Mouse (Mus musculus) gastrocnemius, postnatal 4 days (tissue): ENCODE data around the gene Dscam. TPM values are rescaled to one million over a fixed set of nuclear protein-coding genes. Genes with fewer than 3 reads are reported as not detected.
A peak's percentile ranks its signal among the peaks of the same experiment; 100 is the strongest.

Experiments
- DNase-seq, 2 experiments: peaks; one replicate each; pipeline ENCODE4 v3.0.0; 2021 to 2022; ENCODE audit warnings: low spot score in 2 of 2, mixed read lengths in 2 of 2
- long read RNA-seq, 2 experiments: library from polyadenylated mRNA; stranded (forward); transcript quantifications; one replicate each; pipeline ENCODE4 v2.0.0; 2021
- total RNA-seq, 2 experiments: library from RNA; stranded (reverse); gene quantifications; 2 replicates each; pipeline ENCODE4 v1.2.3; 2021

The Dscam gene
- under 1 TPM; 0.15 to 0.16 TPM for total RNA-seq
- long read RNA-seq, experiment 1: 0 reads
- long read RNA-seq, experiment 2: 0 reads

GRCm38 (mm10) chr16:97170513-97171081 is at the start of gene Dscam:
TSS of gene Dscam (minus strand) at chr16:97170752.
- DNase-seq: no peak

- no peak for DNase-seq
Measured at GRCm38 (mm10) chr16:97219381-97219780, 48.8 kb upstream of the Dscam start.

- DNase-seq: no peak
Measured at GRCm38 (mm10) chr16:97209997-97210396, 39.4 kb upstream of the Dscam start.

- DNase-seq: no peak
Measured at GRCm38 (mm10) chr16:97208276-97208675, 37.7 kb upstream of the Dscam start.

GRCm38 (mm10) chr16:97204090-97204489 is 33.5 kb upstream of the Dscam start:
- DNase-seq: no peak

GRCm38 (mm10) chr16:97203554-97203953 is 33.0 kb upstream of the Dscam start:
- DNase-seq: no peak

GRCm38 (mm10) chr16:97194630-97195029 is 24.1 kb upstream of the Dscam start:
- DNase-seq: no peak

- no peak for DNase-seq
Measured at GRCm38 (mm10) chr16:97194179-97194578, 23.6 kb upstream of the Dscam start.

- DNase-seq: no peak
Measured at GRCm38 (mm10) chr16:97192296-97192695, 21.7 kb upstream of the Dscam start.

- no peak for DNase-seq
Measured at GRCm38 (mm10) chr16:97190604-97191003, 20.1 kb upstream of the Dscam start.

GRCm38 (mm10) chr16:97171500-97171899 is 948 bp upstream of the Dscam start:
- DNase-seq: no peak

GRCm38 (mm10) chr16:97169901-97170512 is 545 bp downstream of the Dscam start:
- DNase-seq: no peak

- no peak for DNase-seq
Measured at GRCm38 (mm10) chr16:97168614-97169013, 1.9 kb downstream of the Dscam start.

GRCm38 (mm10) chr16:97168030-97168429 is 2.5 kb downstream of the Dscam start:
- no peak for DNase-seq

GRCm38 (mm10) chr16:97166166-97166565 is 4.4 kb downstream of the Dscam start:
- DNase-seq: no peak

- peak in 1 of 2 experiments; percentile 19 for DNase-seq
Measured at GRCm38 (mm10) chr16:97165444-97166121, 5.0 kb downstream of the Dscam start.

- DNase-seq: no peak
Measured at GRCm38 (mm10) chr16:97158279-97158678, 12.3 kb downstream of the Dscam start.

GRCm38 (mm10) chr16:97144544-97145194 is 25.9 kb downstream of the Dscam start:
- DNase-seq: no peak

GRCm38 (mm10) chr16:97141943-97142342 is 28.6 kb downstream of the Dscam start:
- no peak for DNase-seq

- no peak for DNase-seq
Measured at GRCm38 (mm10) chr16:97135003-97135827, 35.3 kb downstream of the Dscam start.

- no peak for DNase-seq
Measured at GRCm38 (mm10) chr16:97127296-97127695, 43.3 kb downstream of the Dscam start.
